Mouse (Mus musculus): ENCODE results near the gene Gm6710. TPM values are rescaled to one million over a fixed set of nuclear protein-coding genes. Genes with fewer than 3 reads are reported as not detected.
"Not testable (repeated sequence)": the region's sequence is repeated elsewhere in the genome, so short reads cannot be mapped to it uniquely, and the experiment has no call there.

Gm6710 gene
- total RNA-seq (2012; rRNA removed) (7.3 and 9.5 TPM in 2 replicates), total RNA-seq (2014; rRNA removed) (20.9 and 35.8 TPM in 2 replicates), polyA plus RNA-seq (2012; ENCODE audit: insufficient read length, low read depth) (3.0 and 11.3 TPM in 2 replicates)

GRCm38 (mm10) chr2:175869024-175869423, at the start of gene Gm6710:
Gene Gm6710 (plus strand): TSS chr2:175869219.
- in situ Hi-C loops (cut with MboI; ENCODE audit: low pct_ligation_motif_present, low pct_unique_long_range_greater_than_20kb, low sequenced_read_pairs); dilution Hi-C loops (cut with MboI; ENCODE audit: extremely low pct_ligation_motif_present, extremely low pct_unique_long_range_greater_than_20kb, low sequenced_read_pairs): not testable (repeated sequence)

More at GRCm38 (mm10) chr2:175869024-175869423, at the start of gene Gm6710:
- H3K4me3 ChIP-seq (replicated peaks in 1 of 3; ENCODE audit: low read depth in 2 of 3, low read length in 2 of 3, poor library complexity in 1 of 3); H3K27ac ChIP-seq (ENCODE audit: insufficient read depth, low read depth); H3K4me2 ChIP-seq (ENCODE audit: insufficient read depth, low read depth, poor library complexity, severe bottlenecking); H3K9ac ChIP-seq (ENCODE audit: insufficient read depth, low read depth); H3K27me3 ChIP-seq (replicated peaks); H3K4me1 ChIP-seq (ENCODE audit: control insufficient read depth in 1 of 2, insufficient read depth in 2 of 2); H3K9me3 ChIP-seq (replicated peaks; ENCODE audit: low read length); DNase-seq (ENCODE audit: extremely low read depth); H3K79me2 ChIP-seq (replicated peaks; ENCODE audit: control insufficient read depth, extremely low read depth, insufficient read depth, poor library complexity, severe bottlenecking); H3K36me3 ChIP-seq (replicated peaks in 1 of 2; ENCODE audit: control insufficient read depth in 1 of 2, insufficient read depth in 1 of 2, low read length in 1 of 2): not testable (repeated sequence)

Other genes starting within 250 kb of the Gm6710 start
- not detected in 2 replicates for gene Gm11007, start 225.2 kb upstream of the Gm6710 start, total RNA-seq (2012; rRNA removed)
- not detected in 2 replicates for gene Gm11007, start 225.2 kb upstream of the Gm6710 start, total RNA-seq (2014; rRNA removed)
- gene Gm11007, start 225.2 kb upstream of the Gm6710 start, polyA plus RNA-seq (2012; ENCODE audit: insufficient read length, low read depth), result 4.1 TPM in 1 of 2 replicates, not detected in the other
- gene Zfp969, start 165.6 kb upstream of the Gm6710 start, total RNA-seq (2012; rRNA removed), result not detected in 2 replicates
- gene Zfp969, start 165.6 kb upstream of the Gm6710 start, total RNA-seq (2014; rRNA removed), result not detected in 2 replicates
- not detected in 2 replicates for gene Zfp969, start 165.6 kb upstream of the Gm6710 start, polyA plus RNA-seq (2012; ENCODE audit: insufficient read length, low read depth)
- gene Gm2007, start 127.7 kb upstream of the Gm6710 start, total RNA-seq (2012; rRNA removed), result not detected in 2 replicates
- not detected in 2 replicates for gene Gm2007, start 127.7 kb upstream of the Gm6710 start, total RNA-seq (2014; rRNA removed)
- 4.1 TPM in 1 of 2 replicates, not detected in the other for gene Gm2007, start 127.7 kb upstream of the Gm6710 start, polyA plus RNA-seq (2012; ENCODE audit: insufficient read length, low read depth)
- 4.6 and 5.0 TPM in 2 replicates for gene Gm14288, start 68.1 kb upstream of the Gm6710 start, total RNA-seq (2012; rRNA removed)
- gene Gm14288, start 68.1 kb upstream of the Gm6710 start, total RNA-seq (2014; rRNA removed), result 7.5 and 11.9 TPM in 2 replicates
- gene Gm14288, start 68.1 kb upstream of the Gm6710 start, polyA plus RNA-seq (2012; ENCODE audit: insufficient read length, low read depth), result not detected in 2 replicates
- 3.5 and 4.1 TPM in 2 replicates for gene Zfp966, start 61.9 kb downstream of the Gm6710 start, total RNA-seq (2012; rRNA removed)
- gene Zfp966, start 61.9 kb downstream of the Gm6710 start, total RNA-seq (2014; rRNA removed), result 8.2 and 8.7 TPM in 2 replicates
- gene Zfp966, start 61.9 kb downstream of the Gm6710 start, polyA plus RNA-seq (2012; ENCODE audit: insufficient read length, low read depth), result 5.6 and 6.3 TPM in 2 replicates
- gene Gm2026, start 96.1 kb downstream of the Gm6710 start, total RNA-seq (2012; rRNA removed), result 10.0 and 10.7 TPM in 2 replicates
- gene Gm2026, start 96.1 kb downstream of the Gm6710 start, total RNA-seq (2014; rRNA removed), result 18.5 and 30.4 TPM in 2 replicates
- gene Gm2026, start 96.1 kb downstream of the Gm6710 start, polyA plus RNA-seq (2012; ENCODE audit: insufficient read length, low read depth), result 10.2 and 14.0 TPM in 2 replicates